Mouse (Mus musculus): ENCODE data around the gene Fam71e1. TPM values are rescaled to one million over a fixed set of nuclear protein-coding genes. Genes with fewer than 3 reads are reported as not detected.
A peak's percentile ranks its signal among the peaks of the same experiment; 100 is the strongest.

Fam71e1 gene
- polyA plus RNA-seq, 1 experiment from 2014 or later = 25.3 TPM

- Histone ChIP-seq H3K9me3 (ENCODE audit: control insufficient read depth, low read length) (no peaks in the 10 kb centered on the region), H3K27ac (ENCODE audit: low read depth, low read length) (no peak overlapping the region), H3K27me3 (ENCODE audit: control insufficient read depth, insufficient read depth, low read length) (no peaks in the 10 kb centered on the region), H3K4me2 (ENCODE audit: low read depth, low read length, severe bottlenecking) (no peak overlapping the region), H3K4me1 (replicated peaks; ENCODE audit: control insufficient read depth, insufficient read depth, low read length) (peaks cover 2% of the 10 kb centered on the region), H3K9ac (ENCODE audit: low read length) (no peak overlapping the region), H3K36me3 (ENCODE audit: control insufficient read depth, insufficient read depth, low read length) (no peaks in the 10 kb centered on the region), H3K4me3 (ENCODE audit: low read depth, low read length) (no peak overlapping the region)
- peak; percentile 86 for DNase-seq (ENCODE audit: low spot score)
- ATAC-seq (replicated peaks; ENCODE audit: low FRiP score) = peak; percentile 55; the same call in 1 of the 2 replicates
- 37% methylated on average over 5 of the region's 5 CpGs for WGBS
Observed at GRCm38 (mm10) chr7:44501563-44502115, 5.3 kb downstream of the Fam71e1 start.

DNA sequence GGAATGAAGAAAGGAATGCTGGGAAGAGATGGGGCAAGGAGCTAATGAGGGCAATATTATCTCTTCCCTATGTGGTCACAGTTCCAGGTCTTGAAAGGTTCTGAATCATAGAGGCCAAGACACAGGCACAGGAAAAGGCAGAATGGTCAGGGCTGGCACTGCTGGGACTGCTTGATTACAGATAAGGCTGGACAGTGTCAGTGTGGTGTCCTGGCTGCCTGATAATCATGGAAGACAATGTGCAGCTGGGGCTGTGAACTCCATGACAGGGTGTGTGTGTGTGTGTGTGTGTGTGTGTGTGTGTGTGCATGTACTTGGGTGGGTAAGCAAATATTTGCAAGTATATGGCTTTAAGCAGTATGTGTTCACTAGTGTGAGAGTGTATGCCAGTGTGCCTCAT lies 11.1 kb downstream of the Fam71e1 start:
- ATAC-seq (replicated peaks; ENCODE audit: low FRiP score) (no peak), DNase-seq (ENCODE audit: low spot score) (no peak)
- Histone ChIP-seq H3K4me2 (ENCODE audit: low read depth, low read length, severe bottlenecking) (no peak overlapping the region), H3K9ac (ENCODE audit: low read length) (no peak overlapping the region), H3K4me3 (ENCODE audit: low read depth, low read length) (no peak overlapping the region), H3K27ac (ENCODE audit: low read depth, low read length) (no peak overlapping the region), H3K27me3 (ENCODE audit: control insufficient read depth, insufficient read depth, low read length) (no peaks in the 10 kb centered on the region), H3K4me1 (replicated peaks; ENCODE audit: control insufficient read depth, insufficient read depth, low read length) (no peaks in the 10 kb centered on the region), H3K36me3 (ENCODE audit: control insufficient read depth, insufficient read depth, low read length) (no peaks in the 10 kb centered on the region), H3K9me3 (ENCODE audit: control insufficient read depth, low read length) (no peaks in the 10 kb centered on the region; the same call in 1 of the 2 replicates)

- Histone ChIP-seq H3K9me3 (ENCODE audit: control insufficient read depth, low read length) (no peaks in the 10 kb centered on the region), H3K27me3 (ENCODE audit: control insufficient read depth, insufficient read depth, low read length) (peaks cover 3% of the 10 kb centered on the region; the same call in 1 of the 2 replicates), H3K4me1 (replicated peaks; ENCODE audit: control insufficient read depth, insufficient read depth, low read length) (0 out of 2 replicates have a peak, but pooled peaks cover 3% of the 10 kb centered on the region), H3K9ac (ENCODE audit: low read length) (no peak overlapping the region), H3K4me2 (ENCODE audit: low read depth, low read length, severe bottlenecking) (no peak overlapping the region), H3K27ac (ENCODE audit: low read depth, low read length) (no peak overlapping the region), H3K4me3 (ENCODE audit: low read depth, low read length) (no peak overlapping the region), H3K36me3 (ENCODE audit: control insufficient read depth, insufficient read depth, low read length) (no peaks in the 10 kb centered on the region)
- DNase-seq (ENCODE audit: low spot score) = no peak
- WGBS = 72% methylated on average over 9 of the region's 9 CpGs
- no peak for ATAC-seq (replicated peaks; ENCODE audit: low FRiP score)
Observed at GRCm38 (mm10) chr7:44519240-44519913, 23.0 kb downstream of the Fam71e1 start.

GRCm38 (mm10) chr7:44520990-44521389 lies 24.6 kb downstream of the Fam71e1 start:
- Histone ChIP-seq H3K4me2 (ENCODE audit: low read depth, low read length, severe bottlenecking) (no peak overlapping the region), H3K4me3 (ENCODE audit: low read depth, low read length) (no peak overlapping the region), H3K4me1 (replicated peaks; ENCODE audit: control insufficient read depth, insufficient read depth, low read length) (0 out of 2 replicates have a peak, but pooled peaks cover 4% of the 10 kb centered on the region), H3K9me3 (ENCODE audit: control insufficient read depth, low read length) (no peaks in the 10 kb centered on the region), H3K27me3 (ENCODE audit: control insufficient read depth, insufficient read depth, low read length) (peaks cover 7% of the 10 kb centered on the region; the same call in 1 of the 2 replicates), H3K36me3 (ENCODE audit: control insufficient read depth, insufficient read depth, low read length) (no peaks in the 10 kb centered on the region), H3K9ac (ENCODE audit: low read length) (no peak overlapping the region), H3K27ac (ENCODE audit: low read depth, low read length) (no peak overlapping the region)
- DNase-seq (ENCODE audit: low spot score) = no peak
- no peak for ATAC-seq (replicated peaks; ENCODE audit: low FRiP score)
- WGBS = 76% methylated on average over 3 of the region's 3 CpGs

DNA sequence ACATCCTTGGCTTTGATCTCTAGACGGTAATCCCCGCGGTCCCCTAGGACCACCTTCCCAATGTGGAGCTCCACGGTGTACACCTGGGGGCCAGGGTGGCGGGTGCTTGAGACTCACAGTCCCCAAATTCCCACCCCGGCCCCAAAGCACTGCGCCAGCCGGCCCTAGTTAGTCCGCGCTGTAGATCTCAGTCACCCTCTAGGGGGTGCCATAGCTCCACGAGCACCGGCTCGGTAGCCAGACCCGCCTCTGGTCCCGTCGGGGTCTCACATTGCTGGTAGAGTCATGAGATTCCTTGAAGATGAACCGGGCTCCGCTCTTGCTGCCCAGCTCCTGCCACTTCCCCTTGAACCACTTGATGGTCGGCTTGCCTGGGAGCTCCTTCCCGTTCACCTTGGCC lies 25.3 kb downstream of the Fam71e1 start:
- DNase-seq (ENCODE audit: low spot score) (peak; percentile 83), ATAC-seq (replicated peaks; ENCODE audit: low FRiP score) (peak; percentile 58; the same call in 1 of the 2 replicates)
- Histone ChIP-seq H3K36me3 (ENCODE audit: control insufficient read depth, insufficient read depth, low read length) (no peaks in the 10 kb centered on the region), H3K4me1 (replicated peaks; ENCODE audit: control insufficient read depth, insufficient read depth, low read length) (0 out of 2 replicates have a peak, but pooled peaks cover 4% of the 10 kb centered on the region), H3K4me3 (ENCODE audit: low read depth, low read length) (no peak overlapping the region), H3K27me3 (ENCODE audit: control insufficient read depth, insufficient read depth, low read length) (peaks cover 7% of the 10 kb centered on the region; the same call in 1 of the 2 replicates), H3K27ac (ENCODE audit: low read depth, low read length) (no peak overlapping the region), H3K4me2 (ENCODE audit: low read depth, low read length, severe bottlenecking) (peak overlapping the region; percentile 24; the same call in 1 of the 2 replicates), H3K9ac (ENCODE audit: low read length) (no peak overlapping the region), H3K9me3 (ENCODE audit: control insufficient read depth, low read length) (no peaks in the 10 kb centered on the region)
- 2% methylated on average over 20 of the region's 20 CpGs for WGBS

DNA sequence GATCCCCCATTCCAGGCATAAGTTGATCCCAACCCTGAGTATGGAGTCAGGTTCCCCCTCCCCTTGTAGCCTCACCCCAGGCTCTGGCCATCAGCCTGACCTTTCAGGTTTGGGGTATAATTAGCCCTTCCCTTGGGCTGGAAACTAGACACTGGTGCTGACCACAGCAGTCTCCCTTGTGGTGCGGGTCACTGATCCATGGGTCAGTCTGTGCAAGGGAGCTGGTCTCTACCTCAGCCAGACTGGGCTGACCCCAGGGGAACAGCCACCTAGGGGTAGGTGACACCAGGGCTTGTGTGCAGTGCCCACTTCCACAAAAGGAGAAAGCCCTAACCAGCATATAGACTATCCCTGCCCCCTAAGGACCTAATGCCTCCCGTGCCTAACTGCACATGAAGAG lies 26.7 kb downstream of the Fam71e1 start:
- Histone ChIP-seq H3K27ac (ENCODE audit: low read depth, low read length) (no peak overlapping the region), H3K4me1 (replicated peaks; ENCODE audit: control insufficient read depth, insufficient read depth, low read length) (0 out of 2 replicates have a peak, but pooled peaks cover 7% of the 10 kb centered on the region), H3K36me3 (ENCODE audit: control insufficient read depth, insufficient read depth, low read length) (no peaks in the 10 kb centered on the region), H3K4me2 (ENCODE audit: low read depth, low read length, severe bottlenecking) (no peak overlapping the region), H3K9me3 (ENCODE audit: control insufficient read depth, low read length) (no peaks in the 10 kb centered on the region), H3K9ac (ENCODE audit: low read length) (no peak overlapping the region), H3K27me3 (ENCODE audit: control insufficient read depth, insufficient read depth, low read length) (peaks cover 7% of the 10 kb centered on the region; the same call in 1 of the 2 replicates), H3K4me3 (ENCODE audit: low read depth, low read length) (no peak overlapping the region)
- no peak for ATAC-seq (replicated peaks; ENCODE audit: low FRiP score)
- DNase-seq (ENCODE audit: low spot score) = no peak
- 77% methylated on average over 2 of the region's 2 CpGs for WGBS

GRCm38 (mm10) chr7:44524502-44524901 lies 28.1 kb downstream of the Fam71e1 start, which contains the start of gene Mybpc2:
Gene Mybpc2, minus strand, starts transcription at chr7:44524656.
- Histone ChIP-seq H3K9me3 (ENCODE audit: control insufficient read depth, low read length) (no peaks in the 10 kb centered on the region), H3K9ac (ENCODE audit: low read length) (peak within 1 kb of the TSS; percentile 32; the same call in 1 of the 2 replicates), H3K27ac (ENCODE audit: low read depth, low read length) (no peak within 1 kb of the TSS), H3K27me3 (ENCODE audit: control insufficient read depth, insufficient read depth, low read length) (peaks cover 7% of the 10 kb centered on the region; the same call in 1 of the 2 replicates), H3K4me2 (ENCODE audit: low read depth, low read length, severe bottlenecking) (0 out of 2 replicates have a peak within 1 kb of the TSS, but pooled peaks have one; percentile 21), H3K36me3 (ENCODE audit: control insufficient read depth, insufficient read depth, low read length) (no peaks in the 10 kb centered on the region), H3K4me3 (ENCODE audit: low read depth, low read length) (no peak within 1 kb of the TSS), H3K4me1 (replicated peaks; ENCODE audit: control insufficient read depth, insufficient read depth, low read length) (0 out of 2 replicates have a peak, but pooled peaks cover 8% of the 10 kb centered on the region)
- WGBS = 38% methylated on average over 12 of the region's 12 CpGs
- DNase-seq (ENCODE audit: low spot score) = no peak
- ATAC-seq (replicated peaks; ENCODE audit: low FRiP score) = no peak

DNA sequence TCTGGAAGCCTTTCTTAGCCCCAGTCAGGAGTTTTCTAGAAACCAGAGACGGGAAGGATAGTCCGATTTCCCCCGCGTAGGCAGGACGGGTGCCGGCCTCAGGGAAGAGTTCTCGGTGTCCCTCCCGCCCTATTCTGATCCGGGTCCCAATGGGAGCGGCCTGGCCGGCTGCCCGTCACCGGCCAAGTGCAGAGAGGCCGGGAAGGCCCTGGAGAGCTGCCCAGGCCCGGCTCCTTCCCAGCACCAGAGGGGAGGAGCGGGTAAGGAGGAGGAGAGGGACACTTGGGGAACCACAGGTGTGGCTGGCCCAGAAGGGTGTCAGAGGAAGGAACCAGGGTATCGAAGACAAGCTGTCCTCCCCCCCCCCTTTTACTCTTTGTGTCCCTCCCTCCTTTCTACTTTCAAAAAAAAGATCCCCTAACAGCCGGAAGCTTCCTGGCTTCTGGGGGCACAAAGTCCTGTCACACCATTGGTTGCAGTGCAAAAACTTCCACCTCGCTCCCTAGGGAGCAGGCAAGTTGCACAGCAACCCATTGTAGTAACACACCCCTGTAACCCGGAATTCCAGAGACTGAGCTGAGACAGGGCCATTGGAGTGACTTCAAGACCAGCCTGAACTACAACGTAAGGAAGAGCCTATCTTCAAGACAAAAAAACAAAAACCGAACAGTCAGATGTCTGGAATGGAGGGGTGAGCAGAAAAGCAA lies 28.9 kb downstream of the Fam71e1 start:
- peak overlapping the region; percentile 32; the same call in 1 of the 2 replicates for H3K9ac ChIP-seq (ENCODE audit: low read length)
- 0 out of 2 replicates have a peak, but pooled peaks cover 8% of the 10 kb centered on the region for H3K4me1 ChIP-seq (replicated peaks; ENCODE audit: control insufficient read depth, insufficient read depth, low read length)
- 15% methylated on average over 22 of the region's 22 CpGs for WGBS
- no peaks in the 10 kb centered on the region for H3K9me3 ChIP-seq (ENCODE audit: control insufficient read depth, low read length)
- no peak for ATAC-seq (replicated peaks; ENCODE audit: low FRiP score)
- no peak overlapping the region for H3K4me3 ChIP-seq (ENCODE audit: low read depth, low read length)
- H3K27me3 ChIP-seq (ENCODE audit: control insufficient read depth, insufficient read depth, low read length) = peaks cover 7% of the 10 kb centered on the region; the same call in 1 of the 2 replicates
- DNase-seq (ENCODE audit: low spot score) = no peak
- H3K4me2 ChIP-seq (ENCODE audit: low read depth, low read length, severe bottlenecking) = 0 out of 2 replicates have a peak overlapping the region, but pooled peaks have one; percentile 21
- H3K27ac ChIP-seq (ENCODE audit: low read depth, low read length) = no peak overlapping the region
- H3K36me3 ChIP-seq (ENCODE audit: control insufficient read depth, insufficient read depth, low read length) = no peaks in the 10 kb centered on the region
